Mouse (Mus musculus): ENCODE results near the gene Zp2. TPM values are rescaled to one million over a fixed set of nuclear protein-coding genes. Genes with fewer than 3 reads are reported as not detected.

Zp2 gene
- polyA plus RNA-seq (2014; fragmentation: Nextera tagmentation; extraction: Ambion mirVana) = not detected in 2 replicates

DNA sequence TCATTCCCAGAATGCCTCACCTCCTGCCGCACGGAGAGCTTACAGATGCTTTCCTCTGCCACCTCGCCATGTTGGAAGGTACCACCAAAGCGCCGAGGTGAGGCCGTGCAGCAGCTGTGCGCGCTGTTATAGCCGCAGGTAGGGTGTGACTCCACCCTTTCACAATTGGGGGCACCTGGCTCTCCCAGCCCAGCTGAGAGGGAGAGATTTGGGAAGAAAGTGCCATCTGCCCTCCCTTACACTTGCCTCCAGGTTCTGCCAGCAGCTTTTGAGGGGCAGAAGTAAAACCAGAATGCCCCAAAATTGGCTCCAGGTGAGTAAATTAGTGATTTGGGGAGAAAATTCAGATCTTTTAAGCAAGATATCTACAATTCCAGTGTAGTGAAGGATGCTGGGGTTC is at the start of gene Zp2:
Gene Zp2, minus strand, starts transcription at position 101 of the 400 bp plus-strand sequence.
- Histone ChIP-seq H3K9me3 (ENCODE audit: control insufficient read depth, low read length) (no peaks in the 10 kb centered on the region), H3K36me3 (ENCODE audit: control insufficient read depth, insufficient read depth, low read length) (no peaks in the 10 kb centered on the region), H3K9ac (ENCODE audit: low read length) (no peak within 1 kb of the TSS), H3K27me3 (ENCODE audit: control insufficient read depth, insufficient read depth, low read length) (no peaks in the 10 kb centered on the region), H3K4me2 (no peak within 1 kb of the TSS), H3K4me1 (ENCODE audit: control insufficient read depth, insufficient read depth, low read length) (no peaks in the 10 kb centered on the region), H3K27ac (ENCODE audit: low read depth, low read length) (no peak within 1 kb of the TSS), H3K4me3 (ENCODE audit: low read depth, low read length) (no peak within 1 kb of the TSS)
- peak; percentile 45 for DNase-seq (ENCODE audit: low spot score, missing footprints)
- WGBS = 74% methylated on average over 9 of the region's 9 CpGs
- ATAC-seq (ENCODE audit: low FRiP score) = no peak

DNA sequence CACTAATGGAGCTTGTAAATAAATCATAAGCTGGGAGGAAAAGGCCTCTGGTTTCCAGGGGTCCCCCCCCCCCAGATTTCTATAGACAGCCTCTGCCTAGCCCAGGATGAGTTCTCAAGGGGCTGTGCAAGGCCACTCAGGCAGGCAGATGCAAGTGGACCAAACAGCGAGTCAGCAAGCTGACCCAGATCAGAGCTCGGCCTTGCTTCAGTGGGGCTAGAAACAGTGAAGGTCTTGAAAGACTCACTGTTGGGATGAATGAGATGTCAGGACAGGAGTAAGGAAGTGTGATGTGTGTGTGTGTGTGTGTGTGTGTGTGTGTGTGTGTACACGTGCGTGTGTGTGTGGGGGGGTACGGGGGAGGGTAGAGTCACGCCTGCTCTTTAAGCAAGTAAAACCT is 47.7 kb upstream of the Zp2 start:
- H3K4me3 ChIP-seq (ENCODE audit: low read depth, low read length) = no peak overlapping the region
- H3K27me3 ChIP-seq (ENCODE audit: control insufficient read depth, insufficient read depth, low read length) = no peaks in the 10 kb centered on the region
- no peak overlapping the region for H3K27ac ChIP-seq (ENCODE audit: low read depth, low read length)
- no peaks in the 10 kb centered on the region; the same call in 1 of the 2 replicates for H3K4me1 ChIP-seq (ENCODE audit: control insufficient read depth, insufficient read depth, low read length)
- DNase-seq (ENCODE audit: low spot score, missing footprints) (no peak), ATAC-seq (ENCODE audit: low FRiP score) (no peak)
- 89% methylated on average over 6 of the region's 6 CpGs for WGBS
- no peaks in the 10 kb centered on the region for H3K36me3 ChIP-seq (ENCODE audit: control insufficient read depth, insufficient read depth, low read length)
- H3K4me2 ChIP-seq = no peak overlapping the region
- H3K9me3 ChIP-seq (ENCODE audit: control insufficient read depth, low read length) = no peaks in the 10 kb centered on the region
- H3K9ac ChIP-seq (ENCODE audit: low read length) = no peak overlapping the region

DNA sequence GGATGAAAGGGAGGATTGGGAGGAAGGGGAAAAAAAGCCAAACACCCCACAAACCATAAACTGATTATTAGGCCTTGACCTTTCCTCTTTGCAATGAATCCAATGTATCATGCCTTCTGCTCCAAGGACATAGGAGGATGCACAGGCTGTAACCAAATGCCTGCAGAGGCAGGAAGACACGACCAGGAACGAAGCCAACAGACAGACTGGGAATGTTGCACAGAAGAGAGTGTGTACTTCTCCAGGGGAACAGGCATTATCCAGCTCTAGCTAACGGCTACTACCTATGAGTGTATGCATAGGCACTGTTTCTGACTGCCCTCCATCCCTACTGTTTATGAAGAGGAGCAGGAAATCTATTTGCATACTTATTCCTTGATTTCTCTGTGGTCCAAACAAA is 47.1 kb upstream of the Zp2 start:
- no peak overlapping the region for H3K27ac ChIP-seq (ENCODE audit: low read depth, low read length)
- no peaks in the 10 kb centered on the region for H3K36me3 ChIP-seq (ENCODE audit: control insufficient read depth, insufficient read depth, low read length)
- H3K4me1 ChIP-seq (ENCODE audit: control insufficient read depth, insufficient read depth, low read length) = no peaks in the 10 kb centered on the region; the same call in 1 of the 2 replicates
- ATAC-seq (ENCODE audit: low FRiP score) (no peak), DNase-seq (ENCODE audit: low spot score, missing footprints) (no peak)
- H3K4me2 ChIP-seq = no peak overlapping the region
- H3K9ac ChIP-seq (ENCODE audit: low read length) = no peak overlapping the region
- 76% methylated on average over 3 of the region's 3 CpGs for WGBS
- H3K27me3 ChIP-seq (ENCODE audit: control insufficient read depth, insufficient read depth, low read length) = no peaks in the 10 kb centered on the region
- no peak overlapping the region for H3K4me3 ChIP-seq (ENCODE audit: low read depth, low read length)
- H3K9me3 ChIP-seq (ENCODE audit: control insufficient read depth, low read length) = no peaks in the 10 kb centered on the region

DNA sequence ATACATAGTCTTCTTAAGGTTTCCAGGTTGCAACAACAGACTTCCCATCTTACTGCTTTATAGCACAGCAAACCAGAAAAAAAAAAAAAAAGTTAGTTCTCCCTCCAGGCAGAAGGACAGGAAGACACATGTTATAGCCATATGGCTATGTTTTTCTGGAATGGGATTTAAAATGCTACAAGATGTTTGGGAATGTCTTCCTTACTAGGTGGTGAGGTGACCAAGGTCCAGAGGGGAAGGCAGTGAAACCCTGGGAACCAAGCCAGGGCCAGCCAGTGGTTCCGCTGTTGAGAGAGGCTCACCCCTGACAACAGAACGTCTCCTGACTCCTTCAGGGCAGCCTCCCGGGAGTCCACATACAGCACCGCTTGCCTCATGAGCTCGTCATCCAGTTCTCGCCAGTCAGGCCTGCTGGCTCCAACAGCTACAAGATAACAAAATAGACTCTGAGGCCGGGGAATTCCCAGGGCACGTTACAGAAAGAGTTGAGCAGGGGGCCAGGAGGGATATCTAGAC is 45.1 kb upstream of the Zp2 start:
- no peak overlapping the region for H3K27ac ChIP-seq (ENCODE audit: low read depth, low read length)
- no peak for ATAC-seq (ENCODE audit: low FRiP score)
- no peak overlapping the region for H3K4me3 ChIP-seq (ENCODE audit: low read depth, low read length)

DNA sequence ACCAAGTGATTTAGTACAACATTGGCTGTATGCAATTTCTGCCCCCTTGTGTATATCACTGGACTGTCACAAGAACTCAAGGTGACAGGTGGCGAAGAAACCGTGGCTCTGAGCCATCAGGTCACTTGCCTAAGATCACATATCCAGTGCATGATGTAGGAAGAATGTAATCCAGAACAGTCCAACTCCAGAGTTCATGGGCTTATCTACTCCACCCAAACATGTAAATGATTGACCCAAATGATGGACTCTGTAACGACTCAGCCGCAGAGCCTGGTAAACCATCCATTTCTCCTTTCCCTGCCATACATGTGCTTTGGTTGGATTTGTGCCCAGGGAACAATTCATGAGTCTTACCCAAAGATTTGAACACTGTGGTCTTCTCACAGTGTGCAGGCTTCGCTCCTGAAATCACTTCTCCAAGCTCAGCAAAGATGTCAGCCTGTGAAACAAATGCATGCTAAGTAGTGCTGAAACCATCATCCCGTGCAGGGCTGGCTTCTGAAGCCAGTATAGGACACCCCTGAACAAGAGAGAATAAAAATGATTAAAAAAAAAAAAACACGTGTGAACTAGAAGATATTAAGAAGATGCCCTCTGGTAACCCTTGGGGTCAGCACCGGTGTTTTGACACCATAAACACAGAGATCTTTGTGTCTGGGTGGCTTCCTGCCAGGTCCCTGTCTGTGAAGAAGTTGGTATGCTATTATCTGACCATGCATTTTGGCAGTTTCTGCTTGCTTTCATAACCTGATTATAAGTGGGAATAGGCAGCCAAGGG is 44.5 kb upstream of the Zp2 start:
- 84% methylated on average over 8 of the region's 8 CpGs for WGBS
- DNase-seq (ENCODE audit: low spot score, missing footprints) = no peak
- no peak overlapping the region for H3K4me3 ChIP-seq (ENCODE audit: low read depth, low read length)
- H3K4me2 ChIP-seq = no peak overlapping the region
- H3K27ac ChIP-seq (ENCODE audit: low read depth, low read length) = no peak overlapping the region
- no peaks in the 10 kb centered on the region for H3K9me3 ChIP-seq (ENCODE audit: control insufficient read depth, low read length)
- no peaks in the 10 kb centered on the region for H3K4me1 ChIP-seq (ENCODE audit: control insufficient read depth, insufficient read depth, low read length)
- no peaks in the 10 kb centered on the region for H3K36me3 ChIP-seq (ENCODE audit: control insufficient read depth, insufficient read depth, low read length)
- ATAC-seq (ENCODE audit: low FRiP score) = no peak
- H3K27me3 ChIP-seq (ENCODE audit: control insufficient read depth, insufficient read depth, low read length) = no peaks in the 10 kb centered on the region
- H3K9ac ChIP-seq (ENCODE audit: low read length) = no peak overlapping the region

More for the DNA sequence above, 45.1 kb upstream of the Zp2 start:
- Histone ChIP-seq H3K4me2 (no peak overlapping the region), H3K36me3 (ENCODE audit: control insufficient read depth, insufficient read depth, low read length) (no peaks in the 10 kb centered on the region), H3K4me1 (ENCODE audit: control insufficient read depth, insufficient read depth, low read length) (no peaks in the 10 kb centered on the region; the same call in 1 of the 2 replicates), H3K9me3 (ENCODE audit: control insufficient read depth, low read length) (no peaks in the 10 kb centered on the region), H3K9ac (ENCODE audit: low read length) (no peak overlapping the region), H3K27me3 (ENCODE audit: control insufficient read depth, insufficient read depth, low read length) (no peaks in the 10 kb centered on the region)
- 83% methylated on average over 8 of the region's 8 CpGs for WGBS
- DNase-seq (ENCODE audit: low spot score, missing footprints) = no peak

DNA sequence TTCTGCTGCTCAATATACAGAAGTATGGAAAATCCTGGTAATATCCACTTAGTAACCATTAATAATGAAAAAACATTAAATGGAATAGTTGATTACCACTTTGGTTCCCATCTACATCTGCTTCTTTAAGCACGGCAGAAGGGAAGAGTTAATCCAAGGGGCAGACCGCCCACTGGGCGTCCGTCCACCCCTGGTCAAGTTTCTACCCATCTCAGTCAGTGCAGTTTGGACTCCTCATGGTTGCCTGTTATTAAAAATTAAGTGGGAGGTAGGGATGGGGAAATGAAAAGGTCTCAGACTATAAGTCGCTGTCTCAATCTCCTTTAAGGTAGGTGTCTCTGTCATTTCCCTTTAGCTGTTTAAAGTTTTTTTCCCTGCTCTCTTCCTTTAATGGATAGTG is 43.9 kb upstream of the Zp2 start:
- ATAC-seq (ENCODE audit: low FRiP score) (no peak), DNase-seq (ENCODE audit: low spot score, missing footprints) (no peak)
- no peaks in the 10 kb centered on the region for H3K9me3 ChIP-seq (ENCODE audit: control insufficient read depth, low read length)
- no peak overlapping the region for H3K4me3 ChIP-seq (ENCODE audit: low read depth, low read length)
- H3K27me3 ChIP-seq (ENCODE audit: control insufficient read depth, insufficient read depth, low read length) = no peaks in the 10 kb centered on the region
- H3K9ac ChIP-seq (ENCODE audit: low read length) = no peak overlapping the region
- 91% methylated on average over 5 of the region's 5 CpGs for WGBS
- no peaks in the 10 kb centered on the region for H3K36me3 ChIP-seq (ENCODE audit: control insufficient read depth, insufficient read depth, low read length)
- no peak overlapping the region for H3K4me2 ChIP-seq
- H3K4me1 ChIP-seq (ENCODE audit: control insufficient read depth, insufficient read depth, low read length) = no peaks in the 10 kb centered on the region
- no peak overlapping the region for H3K27ac ChIP-seq (ENCODE audit: low read depth, low read length)

DNA sequence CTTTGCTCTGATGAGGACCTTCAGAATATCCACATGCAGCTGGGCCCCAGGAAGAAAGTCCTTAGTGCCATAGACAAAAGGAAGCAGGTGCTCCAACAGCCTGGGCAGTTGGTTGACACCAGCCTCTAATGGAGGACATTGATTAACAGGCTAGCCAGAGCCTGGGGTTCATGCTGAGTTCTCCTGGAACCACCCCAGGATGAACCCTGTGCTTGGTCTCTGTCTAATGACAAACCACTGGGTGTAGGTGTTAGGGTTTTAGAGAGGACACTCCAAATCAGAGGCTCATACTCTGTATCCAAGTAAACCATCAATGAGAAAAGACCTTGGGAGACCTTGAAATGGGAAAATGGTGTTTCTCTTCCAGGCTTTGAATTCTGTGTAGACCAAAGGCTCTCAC is 37.8 kb upstream of the Zp2 start:
- Histone ChIP-seq H3K4me1 (ENCODE audit: control insufficient read depth, insufficient read depth, low read length) (no peaks in the 10 kb centered on the region), H3K4me3 (ENCODE audit: low read depth, low read length) (no peak overlapping the region), H3K36me3 (ENCODE audit: control insufficient read depth, insufficient read depth, low read length) (no peaks in the 10 kb centered on the region), H3K4me2 (no peak overlapping the region), H3K9ac (ENCODE audit: low read length) (no peak overlapping the region), H3K9me3 (ENCODE audit: control insufficient read depth, low read length) (no peaks in the 10 kb centered on the region), H3K27me3 (ENCODE audit: control insufficient read depth, insufficient read depth, low read length) (no peaks in the 10 kb centered on the region), H3K27ac (ENCODE audit: low read depth, low read length) (no peak overlapping the region)
- no peak for DNase-seq (ENCODE audit: low spot score, missing footprints)
- no peak for ATAC-seq (ENCODE audit: low FRiP score)

DNA sequence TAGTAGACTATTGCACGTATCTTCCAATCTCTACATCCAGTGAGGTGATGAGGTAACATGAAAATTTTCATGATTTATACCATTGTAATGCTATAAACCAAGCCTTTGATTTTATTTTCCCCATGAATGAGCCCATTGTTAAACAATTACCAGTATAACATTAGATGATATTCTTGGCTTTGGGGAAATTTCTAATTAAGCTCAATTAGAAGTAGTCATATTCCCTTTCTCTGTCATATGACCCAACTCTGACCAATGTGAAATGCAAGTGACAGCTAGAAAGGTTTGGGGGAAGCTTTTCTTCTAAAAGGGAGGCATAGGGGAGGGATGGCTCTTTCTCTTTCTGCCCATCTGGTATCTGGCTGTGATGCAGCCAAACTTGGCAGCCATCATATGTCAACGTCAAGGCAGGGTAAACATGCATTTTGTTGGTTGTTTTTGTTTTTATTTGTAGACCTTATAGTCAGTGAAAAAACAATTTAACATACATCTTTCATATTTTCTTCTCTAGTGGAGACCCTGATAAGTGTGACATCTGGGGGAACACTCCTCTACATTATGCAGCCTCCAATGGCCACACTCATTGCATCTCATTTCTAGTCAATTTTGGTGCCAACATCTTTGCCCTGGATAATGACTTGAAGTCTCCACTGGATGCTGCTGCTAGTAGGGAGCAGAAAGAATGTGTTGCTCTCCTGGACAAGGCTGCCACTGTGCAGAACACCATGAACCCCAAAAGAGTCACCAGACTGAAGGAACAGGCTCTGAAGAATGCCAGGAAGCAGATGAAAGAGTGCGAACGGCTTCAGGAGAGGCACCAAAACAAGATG is 36.5 kb upstream of the Zp2 start:
- ATAC-seq (ENCODE audit: low FRiP score) (no peak), DNase-seq (ENCODE audit: low spot score, missing footprints) (no peak)
- Histone ChIP-seq H3K4me3 (ENCODE audit: low read depth, low read length) (no peak overlapping the region), H3K27me3 (ENCODE audit: control insufficient read depth, insufficient read depth, low read length) (no peaks in the 10 kb centered on the region), H3K4me2 (no peak overlapping the region), H3K9me3 (ENCODE audit: control insufficient read depth, low read length) (no peaks in the 10 kb centered on the region), H3K36me3 (ENCODE audit: control insufficient read depth, insufficient read depth, low read length) (no peaks in the 10 kb centered on the region), H3K9ac (ENCODE audit: low read length) (no peak overlapping the region), H3K27ac (ENCODE audit: low read depth, low read length) (no peak overlapping the region), H3K4me1 (ENCODE audit: control insufficient read depth, insufficient read depth, low read length) (no peaks in the 10 kb centered on the region)
- WGBS = 86% methylated on average over 4 of the region's 4 CpGs

DNA sequence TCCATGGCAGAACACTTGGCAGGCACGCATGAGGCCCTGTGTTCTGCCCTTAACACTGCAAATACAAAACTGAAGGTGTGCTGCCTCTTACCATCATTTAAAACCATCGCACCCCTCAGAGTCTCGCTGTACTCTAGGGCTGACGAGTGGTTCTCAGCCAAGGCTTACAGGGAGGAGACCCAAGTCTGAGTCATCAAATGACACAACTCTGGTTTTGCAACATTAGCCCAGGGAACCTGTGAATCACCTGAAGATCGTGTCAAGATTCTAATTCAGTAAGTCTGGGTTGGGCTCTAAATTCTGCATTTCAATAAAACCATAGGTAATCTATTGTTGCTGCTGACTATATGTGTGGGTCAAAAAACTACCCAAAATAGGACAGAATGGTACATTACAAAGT is 35.5 kb upstream of the Zp2 start:
- ATAC-seq (ENCODE audit: low FRiP score) (no peak), DNase-seq (ENCODE audit: low spot score, missing footprints) (no peak)
- H3K4me2 ChIP-seq = no peak overlapping the region
- WGBS = 88% methylated on average over 5 of the region's 5 CpGs
- no peaks in the 10 kb centered on the region for H3K9me3 ChIP-seq (ENCODE audit: control insufficient read depth, low read length)
- no peak overlapping the region for H3K27ac ChIP-seq (ENCODE audit: low read depth, low read length)
- no peaks in the 10 kb centered on the region for H3K4me1 ChIP-seq (ENCODE audit: control insufficient read depth, insufficient read depth, low read length)
- H3K4me3 ChIP-seq (ENCODE audit: low read depth, low read length) = no peak overlapping the region
- no peaks in the 10 kb centered on the region for H3K27me3 ChIP-seq (ENCODE audit: control insufficient read depth, insufficient read depth, low read length)
- no peak overlapping the region for H3K9ac ChIP-seq (ENCODE audit: low read length)
- H3K36me3 ChIP-seq (ENCODE audit: control insufficient read depth, insufficient read depth, low read length) = no peaks in the 10 kb centered on the region

Data from midbrain, embryonic 11.5 days (tissue).